Mouse (Mus musculus) forebrain, embryonic 10.5 days (tissue): Measurements from ENCODE around the gene Kntc1. TPM values are rescaled to one million over a fixed set of nuclear protein-coding genes. Genes with fewer than 3 reads are reported as not detected.
"Not testable (repeated sequence)": the region's sequence is repeated elsewhere in the genome, so short reads cannot be mapped to it uniquely, and the experiment has no call there.

ENCODE experiments used
- DNase-seq: peaks from one replicate; pipeline ENCODE4 v3.0.0-alpha.2; 2017; ENCODE audit warnings: low spot score; ENCODE audit errors: extremely low spot score
- H3K27ac ChIP-seq: fragments of 300-500 bp; sonication (generic); 2 replicates; pipeline ENCODE4 v1.5.1; 2016; ENCODE audit warnings: mild to moderate bottlenecking
- H3K27me3 ChIP-seq: fragments of 300-500 bp; sonication (generic); 2 replicates; pipeline ENCODE4 v1.6.1; 2016; ENCODE audit warnings: mild to moderate bottlenecking; ENCODE audit not compliant: poor library complexity, severe bottlenecking
- H3K36me3 ChIP-seq: fragments of 300-500 bp; sonication (generic); replicated peaks from 2 replicates; pipeline ENCODE4 v1.6.1; 2016; ENCODE audit warnings: mild to moderate bottlenecking, moderate library complexity
- H3K4me1 ChIP-seq: fragments of 300-500 bp; sonication (generic); 2 replicates; pipeline ENCODE4 v1.6.1; 2016
- H3K4me3 ChIP-seq: fragments of 300-500 bp; sonication (generic); 2 replicates; pipeline ENCODE4 v1.5.1; 2016; ENCODE audit warnings: mild to moderate bottlenecking, moderate library complexity
- H3K9me3 ChIP-seq: fragments of 300-500 bp; sonication (generic); 2 replicates; pipeline ENCODE4 v1.6.1; 2016; ENCODE audit warnings: mild to moderate bottlenecking, moderate library complexity
- WGBS: fragments of 180-500 bp; shearing (Covaris S2); methylation state at CpG from one replicate; pipeline ENCODE4 v1.1.7; 2016; 5-methylcytosine and 5-hydroxymethylcytosine counted together
- polyA plus RNA-seq: library from polyadenylated mRNA; unstranded; fragments of >200 nt; fragmentation: Nextera tagmentation; extraction: Ambion mirVana; gene quantifications from 2 replicates; pipeline ENCODE4 v1.2.1, GENCODE M21; 2016

Kntc1 gene
- polyA plus RNA-seq, 1 experiment from 2014 or later = 51.3 TPM

DNA sequence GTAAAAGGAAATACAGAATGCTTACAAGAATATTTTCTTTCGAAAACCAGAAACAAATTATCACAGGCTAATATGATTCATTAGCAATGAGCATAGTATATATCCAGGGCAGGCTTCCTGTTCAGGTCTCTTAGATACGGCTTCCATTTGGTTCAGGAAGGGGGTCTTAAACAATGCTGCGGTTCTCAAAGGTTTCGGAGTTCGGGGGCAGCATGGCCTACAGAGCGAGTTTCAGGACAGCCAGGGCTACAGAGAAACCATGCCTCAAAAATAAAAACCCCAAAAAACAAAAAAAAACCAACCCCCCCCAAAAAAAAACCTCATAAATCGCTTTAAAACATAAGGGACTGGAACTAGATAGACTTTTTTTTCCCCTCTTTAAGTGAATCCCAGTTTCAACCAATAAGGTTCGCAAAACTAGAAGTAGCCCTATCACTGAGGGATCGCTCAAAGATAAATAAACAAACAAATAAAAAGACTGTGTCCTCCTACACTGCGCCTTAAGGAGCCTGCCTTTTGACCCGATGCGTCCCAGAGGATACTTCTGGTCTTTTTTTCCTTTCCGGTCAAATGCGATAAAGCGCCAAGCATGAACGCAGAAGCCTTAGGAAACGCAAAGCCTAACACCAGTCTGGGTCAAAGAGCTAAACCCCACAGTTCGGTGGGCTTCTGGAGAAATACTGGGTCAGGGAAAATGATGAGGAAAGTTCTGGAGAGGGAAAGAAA is 1.0 kb upstream of the Kntc1 start:
- no peak for DNase-seq
- Histone ChIP-seq H3K27me3 (no peaks in the 10 kb centered on the region), H3K27ac (peak overlapping the region; percentile 98), H3K4me1 (peaks cover 34% of the 10 kb centered on the region), H3K9me3 (no peaks in the 10 kb centered on the region), H3K36me3 (peaks cover 60% of the 10 kb centered on the region), H3K4me3 (peak overlapping the region; percentile 86)
- WGBS = under 1% methylated on average over 18 of the region's 18 CpGs

- H3K27me3 ChIP-seq = no peaks in the 10 kb centered on the region
- no peak for DNase-seq
- H3K27ac ChIP-seq = no peak overlapping the region
- peaks cover 98% of the 10 kb centered on the region for H3K36me3 ChIP-seq
- no peaks in the 10 kb centered on the region for H3K4me1 ChIP-seq
- H3K9me3 ChIP-seq = no peaks in the 10 kb centered on the region
- H3K4me3 ChIP-seq = no peak overlapping the region
- 96% methylated on average over 11 of the region's 11 CpGs for WGBS
Measured at GRCm38 (mm10) chr5:123765506-123765905, 16.0 kb downstream of the Kntc1 start.

DNA sequence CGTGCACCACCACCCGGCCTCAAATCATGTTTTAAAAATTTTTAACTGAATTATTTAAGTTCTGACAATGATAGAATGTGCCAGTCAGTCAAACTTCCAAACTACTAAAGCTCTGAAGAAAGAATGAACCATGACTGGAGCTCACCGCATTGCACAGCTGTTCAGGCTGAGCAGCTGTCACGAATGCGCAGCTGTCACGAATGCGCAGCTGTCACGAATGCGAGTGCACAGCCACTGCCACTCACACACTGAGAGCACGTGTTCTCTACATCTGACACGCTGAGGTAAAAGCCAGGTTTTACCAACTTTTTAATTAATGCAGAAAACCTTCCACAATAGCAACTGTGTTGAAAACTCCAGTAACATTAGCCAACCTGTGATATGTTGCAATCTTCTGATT is 16.9 kb downstream of the Kntc1 start:
- H3K27me3 ChIP-seq, H3K9me3 ChIP-seq, H3K27ac ChIP-seq, DNase-seq, H3K4me3 ChIP-seq, H3K4me1 ChIP-seq: not testable (repeated sequence)
- H3K36me3 ChIP-seq = peaks cover 99% of the 10 kb centered on the region
- 95% methylated on average over 11 of the region's 11 CpGs for WGBS

- H3K36me3 ChIP-seq = peaks cover 100% of the 10 kb centered on the region
- H3K27ac ChIP-seq = no peak overlapping the region
- H3K27me3 ChIP-seq = no peaks in the 10 kb centered on the region
- DNase-seq = no peak
- no peaks in the 10 kb centered on the region for H3K4me1 ChIP-seq
- no peaks in the 10 kb centered on the region for H3K9me3 ChIP-seq
- no peak overlapping the region for H3K4me3 ChIP-seq
- WGBS = 93% methylated on average over 9 of the region's 9 CpGs
Measured at GRCm38 (mm10) chr5:123773441-123773840, 23.9 kb downstream of the Kntc1 start.

DNA sequence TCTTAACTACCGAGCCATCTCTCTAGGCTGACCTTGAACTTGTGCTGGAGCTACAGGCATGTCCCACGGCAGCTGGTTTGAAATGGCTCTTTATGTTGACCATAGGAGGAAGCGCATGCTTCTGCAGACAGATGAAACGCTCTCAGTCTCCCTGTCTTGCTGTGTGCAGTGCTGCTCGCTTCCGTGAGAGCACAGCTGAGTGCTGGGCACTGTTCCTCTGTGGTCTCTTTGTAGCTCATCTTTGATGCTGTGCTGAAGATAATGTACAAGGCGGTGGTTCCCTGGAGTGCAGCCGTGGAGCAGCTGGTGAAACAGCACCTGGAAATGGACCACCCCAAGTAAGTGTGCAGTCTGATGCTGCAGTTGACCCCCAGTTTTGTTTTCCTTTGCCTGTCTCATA is 31.2 kb downstream of the Kntc1 start:
- Histone ChIP-seq H3K36me3 (peaks cover 100% of the 10 kb centered on the region), H3K27me3 (no peaks in the 10 kb centered on the region), H3K4me3 (no peak overlapping the region), H3K9me3 (no peaks in the 10 kb centered on the region), H3K4me1 (no peaks in the 10 kb centered on the region), H3K27ac (no peak overlapping the region)
- DNase-seq = no peak
- WGBS = 93% methylated on average over 8 of the region's 8 CpGs

DNA sequence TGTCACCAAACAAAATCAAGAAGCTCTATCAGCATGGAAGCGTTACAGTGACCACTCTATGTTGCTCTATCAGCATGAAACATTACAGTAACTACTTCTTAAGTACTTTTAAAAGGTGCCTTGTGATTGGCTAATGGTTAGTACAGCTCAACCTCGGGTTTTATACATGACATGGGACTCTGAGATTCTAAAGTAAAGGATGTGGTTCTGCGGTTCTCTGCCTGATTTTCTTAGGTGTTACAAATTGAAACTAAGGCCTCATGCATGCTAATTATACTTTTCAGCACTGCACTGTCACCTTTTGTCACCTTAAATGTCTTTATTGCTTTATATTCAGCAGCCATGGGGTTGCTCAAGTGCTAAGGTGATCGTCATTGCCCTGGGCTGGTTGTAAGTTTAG is 32.3 kb downstream of the Kntc1 start:
- H3K4me1 ChIP-seq = no peaks in the 10 kb centered on the region
- no peak for DNase-seq
- 95% methylated on average over 4 of the region's 4 CpGs for whole genome bisulfite sequencing
- no peak overlapping the region for H3K4me3 ChIP-seq
- no peak overlapping the region for H3K27ac ChIP-seq
- no peaks in the 10 kb centered on the region for H3K27me3 ChIP-seq
- no peaks in the 10 kb centered on the region for H3K9me3 ChIP-seq
- peaks cover 100% of the 10 kb centered on the region for H3K36me3 ChIP-seq

DNA sequence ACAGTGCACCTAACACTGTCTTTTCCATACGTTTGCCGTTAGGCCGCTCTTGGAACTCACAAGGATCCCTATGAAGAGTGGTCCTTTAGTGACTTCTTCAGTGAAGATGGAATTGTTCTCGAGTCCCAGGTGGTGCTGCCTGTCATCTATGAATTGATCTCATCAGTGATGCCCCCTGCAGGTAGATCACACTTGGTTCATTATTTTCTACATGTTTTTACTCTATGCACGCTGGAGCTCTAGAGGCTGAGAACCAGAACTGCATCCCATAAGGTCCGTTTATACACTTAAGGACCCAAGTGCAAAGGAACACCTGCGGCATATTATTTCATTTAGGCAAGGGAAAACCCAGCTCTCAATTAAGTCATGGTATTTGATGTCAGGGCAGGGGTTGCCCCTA is 39.5 kb downstream of the Kntc1 start:
- H3K4me1 ChIP-seq = no peaks in the 10 kb centered on the region
- 92% methylated on average over 7 of the region's 7 CpGs for WGBS
- no peaks in the 10 kb centered on the region for H3K27me3 ChIP-seq

DNA sequence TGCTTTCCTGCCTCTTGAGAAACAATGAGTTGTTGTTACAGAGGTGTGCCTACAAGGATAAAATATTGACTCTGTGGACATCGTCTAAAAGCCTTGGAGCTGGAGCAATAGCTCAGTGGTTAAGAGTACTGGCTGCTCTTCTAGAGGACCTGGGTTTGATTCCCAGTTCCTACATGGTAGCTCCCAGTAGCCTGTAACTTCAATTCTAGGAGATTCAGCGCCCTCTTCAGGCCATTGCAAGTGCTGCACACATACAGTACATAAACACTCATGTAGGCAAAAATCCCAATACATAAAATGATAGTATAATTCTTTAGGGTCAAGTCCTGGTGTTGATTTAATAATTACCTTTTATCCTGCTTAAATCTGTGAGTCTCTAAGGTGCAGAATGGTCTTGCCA is 43.6 kb downstream of the Kntc1 start:
- Histone ChIP-seq H3K27me3 (no peaks in the 10 kb centered on the region), H3K27ac (no peak overlapping the region), H3K36me3 (peaks cover 100% of the 10 kb centered on the region), H3K4me1 (no peaks in the 10 kb centered on the region), H3K4me3 (no peak overlapping the region), H3K9me3 (0 out of 2 replicates have a peak, but pooled peaks cover 6% of the 10 kb centered on the region)
- no peak for DNase-seq
- WGBS = 81% methylated on average over 2 of the region's 2 CpGs

More for the DNA sequence above, 39.5 kb downstream of the Kntc1 start:
- Histone ChIP-seq H3K9me3 (0 out of 2 replicates have a peak, but pooled peaks cover 6% of the 10 kb centered on the region), H3K4me3 (no peak overlapping the region), H3K36me3 (peaks cover 100% of the 10 kb centered on the region), H3K27ac (no peak overlapping the region)
- no peak for DNase-seq

GRCm38 (mm10) chr5:123806334-123806733 is 56.8 kb downstream of the Kntc1 start:
- Histone ChIP-seq H3K36me3 (peaks cover 97% of the 10 kb centered on the region), H3K4me1 (no peaks in the 10 kb centered on the region)
- WGBS = 95% methylated on average over 11 of the region's 11 CpGs

GRCm38 (mm10) chr5:123808541-123808940 is 59.0 kb downstream of the Kntc1 start:
- DNase-seq = no peak
- no peak overlapping the region for H3K4me3 ChIP-seq
- H3K27me3 ChIP-seq = no peaks in the 10 kb centered on the region
- WGBS = 89% methylated on average over 5 of the region's 5 CpGs
- H3K4me1 ChIP-seq = no peaks in the 10 kb centered on the region
- H3K36me3 ChIP-seq = peaks cover 97% of the 10 kb centered on the region
- H3K9me3 ChIP-seq = no peaks in the 10 kb centered on the region
- H3K27ac ChIP-seq = no peak overlapping the region

More at GRCm38 (mm10) chr5:123806334-123806733, 56.8 kb downstream of the Kntc1 start:
- H3K27me3 ChIP-seq = no peaks in the 10 kb centered on the region
- no peak overlapping the region for H3K4me3 ChIP-seq
- no peaks in the 10 kb centered on the region for H3K9me3 ChIP-seq
- no peak for DNase-seq
- H3K27ac ChIP-seq = no peak overlapping the region

DNA sequence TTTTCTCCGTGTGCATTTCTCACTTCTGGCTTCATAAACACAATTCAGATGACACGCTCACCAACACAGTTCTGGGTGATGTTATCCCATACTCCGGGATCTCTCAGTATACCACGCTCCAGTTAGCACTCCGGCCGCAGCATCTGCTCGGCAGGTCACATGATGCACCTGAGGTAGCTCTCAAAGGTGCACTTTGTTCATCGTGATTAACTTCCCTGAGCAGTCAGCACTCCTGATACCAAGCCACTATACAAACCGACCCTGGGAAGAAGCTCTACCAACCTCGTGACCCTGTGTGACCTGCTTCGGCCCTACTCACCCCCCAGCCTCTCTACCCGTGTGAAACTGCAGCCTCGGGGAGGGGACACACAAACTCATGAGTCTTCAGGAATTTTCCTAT is 59.6 kb downstream of the Kntc1 start:
- no peak for DNase-seq
- no peak overlapping the region for H3K27ac ChIP-seq
- H3K9me3 ChIP-seq = no peaks in the 10 kb centered on the region
- H3K36me3 ChIP-seq = peaks cover 97% of the 10 kb centered on the region
- 94% methylated on average over 13 of the region's 13 CpGs for WGBS
- no peaks in the 10 kb centered on the region for H3K27me3 ChIP-seq
- H3K4me1 ChIP-seq = no peaks in the 10 kb centered on the region
- H3K4me3 ChIP-seq = no peak overlapping the region

DNA sequence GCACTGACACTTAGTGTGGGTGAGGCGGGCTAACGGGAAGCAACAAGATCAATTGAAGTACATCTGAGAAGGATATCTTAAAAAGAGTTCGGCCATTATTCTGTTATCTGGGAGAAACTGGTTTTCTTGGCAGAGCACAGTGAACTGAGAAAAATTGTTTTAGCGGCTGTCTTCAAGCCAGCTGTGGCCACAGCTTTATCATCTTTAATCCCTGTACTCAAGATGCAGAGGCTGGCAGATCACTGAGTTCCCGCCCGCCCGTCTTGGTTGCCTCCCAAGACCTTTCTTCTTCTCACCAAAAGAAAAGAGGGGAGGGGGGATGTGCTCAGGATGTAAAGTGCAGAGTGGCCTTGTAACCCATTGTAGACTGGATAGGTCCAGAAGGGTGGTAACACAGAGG is 67.4 kb downstream of the Kntc1 start:
- no peak overlapping the region for H3K27ac ChIP-seq
- H3K4me3 ChIP-seq = no peak overlapping the region
- peaks cover 100% of the 10 kb centered on the region for H3K36me3 ChIP-seq
- H3K27me3 ChIP-seq = no peaks in the 10 kb centered on the region
- DNase-seq = no peak
- H3K9me3 ChIP-seq = no peaks in the 10 kb centered on the region
- WGBS = 93% methylated on average over 7 of the region's 7 CpGs
- no peaks in the 10 kb centered on the region for H3K4me1 ChIP-seq

DNA sequence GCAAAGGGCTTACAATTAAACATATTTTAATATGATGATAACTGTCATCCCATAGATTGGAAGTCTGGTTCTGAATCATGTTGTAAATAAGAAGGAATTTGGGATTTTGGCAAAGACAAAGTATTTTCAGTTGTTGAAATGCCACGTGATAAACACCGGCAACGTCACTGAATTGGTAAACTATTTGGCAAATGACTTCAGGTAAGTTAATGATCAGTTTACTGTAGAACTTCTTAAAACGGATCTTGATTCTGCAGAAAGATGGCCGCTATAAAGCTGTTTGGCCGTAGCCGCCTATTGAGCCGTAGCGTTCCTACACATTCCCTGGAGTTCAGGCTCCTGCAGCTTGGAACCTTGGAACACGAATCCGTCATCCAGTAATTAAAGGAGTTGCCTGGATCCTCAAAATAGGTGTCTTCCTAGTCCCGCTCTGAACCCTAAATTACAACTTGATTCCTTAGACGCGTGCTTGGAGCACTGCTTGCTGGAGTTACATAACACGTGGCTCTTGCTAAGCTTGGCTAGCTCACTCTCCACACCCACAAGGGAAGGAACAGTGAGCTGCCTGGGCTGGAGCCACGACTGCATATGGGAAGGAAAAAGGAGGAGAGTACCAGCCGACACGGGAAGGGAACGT is 69.5 kb downstream of the Kntc1 start:
- H3K36me3 ChIP-seq = peaks cover 97% of the 10 kb centered on the region
- no peaks in the 10 kb centered on the region for H3K27me3 ChIP-seq
- no peak overlapping the region for H3K27ac ChIP-seq
- no peak overlapping the region for H3K4me3 ChIP-seq
- DNase-seq = no peak
- 95% methylated on average over 19 of the region's 19 CpGs for WGBS
- no peaks in the 10 kb centered on the region for H3K9me3 ChIP-seq
- H3K4me1 ChIP-seq = no peaks in the 10 kb centered on the region
